Mouse (Mus musculus) heart, adult 11 months (tissue): ENCODE results near the gene A930004D18Rik.

Experiments used
- DNase-seq: peaks from one replicate; pipeline ENCODE4 v3.0.0; 2022

The A930004D18Rik gene

GRCm38 (mm10) chr2:18037491-18037890 lies at the start of gene A930004D18Rik:
TSS of gene A930004D18Rik (minus strand) at chr2:18037737.
- DNase-seq = peak; percentile 28

- DNase-seq = no peak
Measured at GRCm38 (mm10) chr2:18080182-18080860, 42.8 kb upstream of the A930004D18Rik start.

GRCm38 (mm10) chr2:18071947-18072346 lies 34.4 kb upstream of the A930004D18Rik start:
- no peak for DNase-seq

DNA sequence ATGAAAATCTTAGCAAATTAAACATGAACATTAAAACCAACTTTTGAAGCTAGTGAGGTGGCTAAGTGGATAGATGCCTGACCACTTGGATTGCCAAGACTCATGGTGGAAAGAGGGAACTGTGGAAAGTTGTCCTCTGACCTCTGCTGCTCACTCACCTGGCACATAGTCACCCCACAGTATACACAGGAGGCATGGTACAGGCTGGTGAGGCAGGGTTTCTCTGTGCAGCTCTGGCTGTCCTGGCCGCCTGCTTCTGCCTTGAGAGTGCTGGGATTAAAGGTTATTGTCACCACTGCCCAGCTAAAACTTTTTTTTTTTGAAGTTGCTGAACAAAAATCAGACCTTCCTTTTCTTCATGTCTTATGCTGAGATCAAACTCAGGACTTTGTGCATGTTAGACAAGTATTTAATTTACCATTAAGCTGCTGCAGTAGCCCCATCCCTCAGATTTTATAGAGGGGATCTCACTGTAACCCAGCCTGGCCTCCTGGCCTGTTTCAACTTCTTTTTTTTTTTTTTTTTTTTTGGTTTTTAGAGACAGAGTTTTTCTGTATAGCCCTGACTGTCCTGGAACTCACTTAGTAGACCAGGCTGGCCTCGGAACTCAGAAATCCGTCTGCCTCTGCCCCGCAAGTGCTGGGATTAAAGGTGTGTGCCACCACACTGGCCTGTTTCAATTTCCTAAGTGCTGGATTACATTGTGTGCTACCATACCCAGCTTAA lies 30.7 kb upstream of the A930004D18Rik start:
- DNase-seq = no peak

DNA sequence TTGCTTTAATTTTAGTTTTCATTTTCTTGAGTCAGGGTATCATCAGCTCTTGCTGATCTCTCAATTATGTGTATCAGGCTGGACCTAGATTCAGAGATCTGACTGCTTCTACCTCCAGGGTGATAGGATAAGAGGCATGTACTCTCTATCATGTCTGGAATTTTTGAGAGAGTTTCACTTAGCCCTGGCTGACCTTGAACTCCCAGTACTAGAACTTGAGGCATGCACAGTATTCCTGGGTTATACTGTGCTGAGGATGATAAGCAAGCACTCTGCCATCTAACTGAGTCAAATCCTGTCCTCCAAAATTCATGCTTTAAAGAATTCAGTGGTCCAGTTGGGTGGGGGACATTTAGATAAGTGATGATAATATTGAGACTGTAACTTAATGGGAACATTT lies 28.9 kb upstream of the A930004D18Rik start:
- DNase-seq = no peak

DNA sequence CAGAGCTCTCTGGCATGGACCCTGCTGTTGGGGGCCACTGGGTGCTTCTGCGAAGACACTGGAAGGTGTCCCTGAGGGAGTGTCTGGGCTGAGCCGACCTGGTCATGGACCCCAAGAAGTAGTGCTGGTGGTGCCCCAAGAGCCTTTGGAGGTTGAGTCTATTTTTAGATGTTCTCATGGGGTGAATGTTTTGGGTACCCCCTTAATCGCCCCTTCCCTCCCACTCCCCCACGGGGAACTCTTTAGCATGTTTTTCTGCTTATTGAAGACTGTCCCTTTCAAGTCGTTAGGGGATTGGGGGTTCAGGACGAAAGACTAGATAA lies 28.1 kb upstream of the A930004D18Rik start:
- DNase-seq = no peak

- DNase-seq = peak; percentile 99
Measured at GRCm38 (mm10) chr2:18064941-18065707, 27.6 kb upstream of the A930004D18Rik start.

DNA sequence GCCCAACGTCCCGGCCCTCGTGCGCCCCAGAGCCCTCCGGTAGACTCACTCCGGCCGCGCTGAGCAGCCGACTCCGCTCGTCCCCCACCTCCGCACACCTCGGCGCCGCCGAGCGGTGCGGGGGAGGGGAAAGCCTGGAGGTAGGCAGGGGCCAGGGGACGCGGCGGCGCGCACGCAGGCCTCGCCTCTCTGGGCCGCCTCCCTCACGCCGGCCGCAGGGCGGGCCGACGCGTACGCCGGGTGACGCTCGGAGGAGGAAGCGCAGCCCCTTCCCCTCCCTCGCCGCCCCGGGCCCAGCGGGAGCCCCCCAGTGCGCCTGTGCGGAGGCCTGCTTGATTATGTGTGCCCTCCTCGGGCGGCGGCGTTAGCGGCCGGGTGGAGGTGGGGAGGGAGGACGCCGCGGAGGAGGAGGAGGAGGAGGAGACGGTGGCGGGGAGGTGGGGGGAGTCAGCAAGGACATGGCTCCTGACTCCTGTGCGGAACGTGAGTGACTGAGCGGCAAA lies 26.9 kb upstream of the A930004D18Rik start:
- peak; percentile 100 for DNase-seq

GRCm38 (mm10) chr2:18063763-18064251 lies 26.3 kb upstream of the A930004D18Rik start:
- DNase-seq = no peak

DNA sequence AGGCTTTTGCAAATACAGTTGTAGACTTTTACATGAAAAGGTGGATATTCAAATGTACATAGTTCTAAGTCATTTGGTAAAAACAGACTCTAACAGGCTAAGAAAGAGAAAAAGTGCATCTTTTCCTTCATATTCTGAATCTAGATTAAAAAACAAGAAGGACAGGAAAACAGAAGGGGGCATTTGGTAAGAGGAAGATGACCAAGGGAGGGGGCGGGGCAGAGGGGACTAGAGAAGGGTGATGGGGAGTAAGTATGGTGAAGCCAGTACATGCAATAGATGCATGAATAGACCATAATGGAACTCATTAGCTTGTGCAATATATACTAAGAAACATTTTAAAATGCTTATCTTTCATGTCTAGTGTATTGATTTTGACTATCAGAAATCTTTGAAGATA lies 22.9 kb upstream of the A930004D18Rik start:
- peak; percentile 62 for DNase-seq

GRCm38 (mm10) chr2:18059891-18060290 lies 22.4 kb upstream of the A930004D18Rik start:
- DNase-seq = no peak

DNA sequence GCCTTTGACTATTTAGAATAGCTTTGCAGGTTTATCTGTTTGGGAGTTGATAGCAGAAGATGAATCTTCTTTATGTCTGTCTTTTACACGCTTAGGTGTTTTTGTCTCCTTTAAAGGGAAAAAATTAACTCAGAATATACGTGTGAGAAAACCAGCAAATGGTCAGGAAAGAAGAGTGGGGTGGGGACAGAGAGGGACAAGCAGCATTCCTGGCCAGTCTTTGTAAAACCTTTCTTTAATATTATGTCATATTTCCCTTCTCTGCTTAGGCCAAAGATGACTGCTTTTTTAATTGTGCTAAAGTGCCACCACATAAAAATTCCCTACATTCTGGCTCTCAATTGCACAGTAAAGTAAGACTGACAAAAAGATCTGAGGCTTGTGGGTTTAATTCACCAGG lies 21.5 kb upstream of the A930004D18Rik start:
- no peak for DNase-seq

GRCm38 (mm10) chr2:18058146-18058708 lies 20.7 kb upstream of the A930004D18Rik start:
- DNase-seq = no peak

- peak; percentile 98 for DNase-seq
Measured at GRCm38 (mm10) chr2:18057336-18058145, 20.0 kb upstream of the A930004D18Rik start.

GRCm38 (mm10) chr2:18056786-18057255 lies 19.3 kb upstream of the A930004D18Rik start:
- peak; percentile 100 for DNase-seq

DNA sequence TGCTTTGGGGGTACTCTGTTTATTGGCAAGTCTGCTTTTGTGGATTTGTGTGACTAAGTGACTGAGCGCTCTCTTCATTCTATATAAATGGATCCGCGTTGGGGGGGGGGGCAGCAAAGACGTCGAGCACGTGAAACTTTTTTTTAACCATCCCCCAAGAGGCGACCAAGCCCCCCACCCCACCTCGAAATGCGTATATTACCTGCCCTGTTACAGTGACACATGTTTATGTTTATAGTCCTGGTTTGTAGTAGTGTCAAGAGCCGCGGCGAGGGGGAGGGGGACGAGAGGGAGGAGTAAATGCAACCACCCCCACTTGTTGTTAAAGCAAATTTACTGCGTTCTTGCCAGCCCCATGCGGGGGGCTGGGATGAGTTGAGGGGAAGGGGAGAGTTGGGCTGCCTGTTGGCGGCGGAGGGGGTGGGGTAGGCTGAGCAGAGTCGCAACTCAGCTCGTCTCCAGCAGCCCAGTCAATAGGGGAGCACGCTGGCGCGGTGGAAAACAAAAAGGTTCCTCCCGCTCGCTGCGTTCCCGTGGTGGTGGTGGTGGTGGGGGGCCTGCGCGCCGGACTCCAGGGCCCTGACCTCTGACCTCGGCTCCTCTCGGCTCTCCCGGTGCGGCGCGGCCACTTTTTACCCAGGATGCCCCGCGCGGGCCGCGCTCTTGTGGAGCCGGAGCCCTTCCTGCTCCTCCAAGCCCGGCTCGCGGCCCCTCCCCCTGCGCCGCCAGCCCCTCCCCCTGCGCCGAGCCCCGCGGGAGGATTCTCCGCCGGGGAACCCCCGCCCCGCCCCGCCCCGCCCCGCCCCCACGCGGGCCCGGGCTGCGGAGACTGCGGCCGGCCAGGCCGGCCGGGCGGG lies 18.6 kb upstream of the A930004D18Rik start:
- DNase-seq = peak; percentile 100

DNA sequence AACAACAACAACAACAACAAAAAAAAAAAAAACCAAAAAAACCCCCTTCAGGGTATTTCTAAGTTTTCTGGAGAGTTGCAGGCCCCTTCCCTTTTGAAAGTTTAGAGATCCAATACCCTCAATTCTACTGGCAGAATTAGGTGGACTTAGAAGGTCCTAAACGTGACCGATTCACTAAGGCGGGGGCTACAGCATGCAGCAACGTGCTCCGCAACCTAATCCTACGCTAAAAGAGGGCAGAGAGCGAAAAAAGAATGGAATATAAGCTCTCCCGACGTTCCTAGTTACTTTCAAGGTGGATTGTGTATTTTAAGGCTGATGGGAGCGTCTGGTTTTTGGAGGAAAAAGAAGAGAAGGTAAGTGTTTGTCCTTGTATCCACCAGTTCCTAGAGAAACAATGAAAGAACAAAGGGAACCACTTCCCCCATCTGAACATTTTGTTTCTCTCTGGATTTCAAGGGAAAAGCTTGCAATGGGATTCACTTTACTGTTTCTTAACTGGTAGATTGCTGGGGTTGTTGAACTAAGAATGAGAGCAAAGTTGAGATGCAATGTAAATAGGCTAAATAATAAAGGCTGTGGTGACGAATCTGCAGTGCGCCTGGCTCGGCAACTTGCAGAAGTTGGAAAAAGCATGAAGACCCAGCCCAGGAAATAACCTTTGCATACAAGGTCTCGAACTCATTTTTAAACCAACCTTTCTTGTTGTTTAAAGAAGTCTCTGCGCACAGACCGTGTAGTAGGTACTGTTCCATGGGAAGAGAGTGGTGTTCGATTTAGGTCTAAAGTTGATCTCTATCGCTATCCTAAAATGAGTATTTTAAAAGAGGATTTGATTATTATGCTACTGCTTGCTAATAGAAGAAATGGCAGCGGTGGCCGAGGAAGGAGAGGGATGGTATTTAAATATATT lies 17.7 kb upstream of the A930004D18Rik start, which contains the start of gene Mllt10:
Mllt10 (plus strand) TSS at position 222 of the 913 bp plus-strand sequence.
- peak; percentile 87 for DNase-seq

DNA sequence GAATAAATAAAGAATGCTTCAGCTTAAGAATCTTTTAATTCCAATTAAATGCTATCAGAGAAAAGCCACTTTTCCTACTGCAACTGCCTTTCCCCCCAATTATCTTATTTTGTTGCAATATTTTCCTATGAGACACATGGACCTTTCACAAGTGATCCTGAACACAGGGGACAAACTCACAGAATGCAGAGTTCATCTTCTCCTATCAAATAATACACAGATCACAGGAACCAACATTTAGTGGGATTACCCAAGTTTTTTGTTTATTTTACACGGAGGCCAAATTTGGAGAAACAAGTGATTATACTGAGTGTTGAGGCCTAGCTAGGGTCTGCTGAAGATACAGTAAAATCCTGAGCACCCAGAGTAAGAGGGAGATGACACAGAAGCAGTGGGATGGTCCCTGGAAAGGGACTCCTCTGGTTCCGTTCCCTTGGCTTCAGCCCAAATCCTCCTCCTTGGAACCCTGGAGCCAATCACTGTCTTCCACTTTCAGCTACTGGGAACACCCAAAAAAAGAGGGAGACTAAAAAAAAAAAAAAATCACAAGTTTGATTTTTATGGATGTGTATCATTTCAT lies 16.5 kb upstream of the A930004D18Rik start:
- peak; percentile 98 for DNase-seq

- DNase-seq = peak; percentile 25
Measured at GRCm38 (mm10) chr2:18053243-18053950, 15.9 kb upstream of the A930004D18Rik start.
